Mouse (Mus musculus) heart, embryonic 15.5 days (tissue): ENCODE measurements around the gene Scamp1. TPM values are rescaled to one million over a fixed set of nuclear protein-coding genes. Genes with fewer than 3 reads are reported as not detected.

Experiments
- ATAC-seq: fragments of 200-750 bp; cut with Nextera tagmentation; replicated peaks from 2 replicates; pipeline ENCODE4 v1.8.0; 2017; ENCODE audit warnings: low read depth, moderate TSS enrichment; ENCODE audit not compliant: insufficient number of reproducible peaks, insufficient read depth, low FRiP score
- H3K27ac ChIP-seq: fragments of 300-500 bp; sonication (generic); 2 replicates; pipeline ENCODE4 v1.5.1; 2015; ENCODE audit warnings: mild to moderate bottlenecking, inconsistent platforms
- H3K27me3 ChIP-seq: fragments of 300-500 bp; sonication (generic); 2 replicates; pipeline ENCODE4 v1.6.1; 2015; ENCODE audit warnings: inconsistent platforms
- H3K36me3 ChIP-seq: fragments of 300-500 bp; sonication (generic); 2 replicates; pipeline ENCODE4 v1.6.1; 2015; ENCODE audit warnings: mild to moderate bottlenecking, inconsistent platforms
- H3K4me1 ChIP-seq: fragments of 300-500 bp; sonication (generic); replicated peaks from 2 replicates; pipeline ENCODE4 v1.6.1; 2015; ENCODE audit warnings: inconsistent platforms
- H3K4me2 ChIP-seq: fragments of 300-500 bp; sonication (generic); 2 replicates; pipeline ENCODE4 v1.6.1; 2015; ENCODE audit warnings: inconsistent platforms, mild to moderate bottlenecking, moderate library complexity
- H3K4me3 ChIP-seq: fragments of 300-500 bp; sonication (generic); 2 replicates; pipeline ENCODE4 v1.5.1; 2015; ENCODE audit warnings: mild to moderate bottlenecking, inconsistent platforms
- H3K9ac ChIP-seq: fragments of 300-500 bp; sonication (generic); 2 replicates; pipeline ENCODE4 v1.6.1; 2015; ENCODE audit warnings: mild to moderate bottlenecking, inconsistent platforms
- H3K9me3 ChIP-seq: fragments of 300-500 bp; sonication (generic); replicated peaks from 2 replicates; pipeline ENCODE4 v1.6.1; 2016; ENCODE audit warnings: inconsistent platforms
- WGBS: fragments of 180-500 bp; shearing (Covaris S2); methylation state at CpG from one replicate; pipeline ENCODE4 v1.1.7; 2015; ENCODE audit warnings: mixed read lengths; 5-methylcytosine and 5-hydroxymethylcytosine counted together
- polyA plus RNA-seq: library from polyadenylated mRNA; unstranded; fragments of >200 nt; fragmentation: Nextera tagmentation; extraction: Ambion mirVana; gene quantifications from 2 replicates; pipeline ENCODE4 v1.2.1, GENCODE M21; 2015

The Scamp1 gene
- polyA plus RNA-seq, 1 experiment from 2014 or later = 20.8 TPM

- ATAC-seq = no peak
- no peak overlapping the region for H3K4me2 ChIP-seq
- WGBS = 57% methylated on average over 9 of the region's 9 CpGs
- no peaks in the 10 kb centered on the region for H3K9me3 ChIP-seq
- H3K27me3 ChIP-seq = no peaks in the 10 kb centered on the region
- H3K27ac ChIP-seq = no peak overlapping the region
- H3K36me3 ChIP-seq = no peaks in the 10 kb centered on the region
- no peak overlapping the region for H3K9ac ChIP-seq
- no peak overlapping the region for H3K4me3 ChIP-seq
- H3K4me1 ChIP-seq = peaks cover 11% of the 10 kb centered on the region
Observed at GRCm38 (mm10) chr13:94155657-94156429, 129.8 kb downstream of the Scamp1 start.

GRCm38 (mm10) chr13:94154512-94155296 is 131.0 kb downstream of the Scamp1 start:
- H3K9ac ChIP-seq = no peak overlapping the region
- no peaks in the 10 kb centered on the region for H3K9me3 ChIP-seq
- H3K27ac ChIP-seq = no peak overlapping the region
- no peaks in the 10 kb centered on the region for H3K36me3 ChIP-seq
- H3K4me1 ChIP-seq = peaks cover 11% of the 10 kb centered on the region
- no peak overlapping the region for H3K4me3 ChIP-seq
- no peak overlapping the region for H3K4me2 ChIP-seq
- no peak for ATAC-seq
- H3K27me3 ChIP-seq = no peaks in the 10 kb centered on the region
- 76% methylated on average over 15 of the region's 15 CpGs for WGBS

GRCm38 (mm10) chr13:94153658-94154057 is 132.0 kb downstream of the Scamp1 start:
- WGBS = 74% methylated on average over 6 of the region's 6 CpGs
- Histone ChIP-seq H3K27me3 (no peaks in the 10 kb centered on the region), H3K9ac (no peak overlapping the region), H3K9me3 (no peaks in the 10 kb centered on the region), H3K4me2 (no peak overlapping the region), H3K4me3 (no peak overlapping the region), H3K27ac (no peak overlapping the region), H3K36me3 (no peaks in the 10 kb centered on the region), H3K4me1 (peaks cover under 1% of the 10 kb centered on the region)
- no peak for ATAC-seq

DNA sequence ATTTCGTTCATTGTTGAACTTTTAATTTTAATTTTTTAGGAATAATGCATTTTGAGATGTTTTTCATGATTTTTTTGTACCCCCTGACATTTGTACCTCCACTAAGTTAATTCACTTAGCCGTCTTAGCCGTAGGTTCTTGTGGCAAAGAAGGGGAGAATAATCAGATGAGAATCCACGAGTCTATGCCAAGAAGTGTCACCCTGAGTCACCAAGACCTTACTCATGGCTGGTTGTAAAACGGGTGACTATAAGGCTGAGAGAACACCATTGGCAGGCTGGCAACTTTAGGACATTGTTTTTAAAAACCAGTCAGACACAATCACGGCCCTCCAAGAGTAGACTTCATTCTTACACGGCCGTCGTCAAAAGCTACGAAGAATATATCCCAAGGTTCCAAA is 132.8 kb downstream of the Scamp1 start:
- Histone ChIP-seq H3K27ac (no peak overlapping the region), H3K27me3 (no peaks in the 10 kb centered on the region), H3K9ac (no peak overlapping the region), H3K9me3 (no peaks in the 10 kb centered on the region), H3K4me1 (peaks cover under 1% of the 10 kb centered on the region; the same call in 1 of the 2 replicates), H3K36me3 (no peaks in the 10 kb centered on the region), H3K4me3 (no peak overlapping the region), H3K4me2 (no peak overlapping the region)
- ATAC-seq = no peak
- WGBS = 91% methylated on average over 10 of the region's 10 CpGs

Other genes with a start within 250 kb of the Scamp1 start
- gene Lhfpl2, start 228.1 kb downstream of the Scamp1 start, polyA plus RNA-seq = 24.9 and 33.7 TPM in 2 replicates
- gene Ap3b1, start 73.1 kb upstream of the Scamp1 start, polyA plus RNA-seq = 29.1 and 33.0 TPM in 2 replicates